Mouse (Mus musculus) liver (tissue): ENCODE measurements around the gene Cnn3.

Experiments
- DNase-seq: peaks from one replicate; pipeline ENCODE4 v3.0.0-alpha.2; 2020; ENCODE audit warnings: mixed read lengths

Cnn3 gene

DNA sequence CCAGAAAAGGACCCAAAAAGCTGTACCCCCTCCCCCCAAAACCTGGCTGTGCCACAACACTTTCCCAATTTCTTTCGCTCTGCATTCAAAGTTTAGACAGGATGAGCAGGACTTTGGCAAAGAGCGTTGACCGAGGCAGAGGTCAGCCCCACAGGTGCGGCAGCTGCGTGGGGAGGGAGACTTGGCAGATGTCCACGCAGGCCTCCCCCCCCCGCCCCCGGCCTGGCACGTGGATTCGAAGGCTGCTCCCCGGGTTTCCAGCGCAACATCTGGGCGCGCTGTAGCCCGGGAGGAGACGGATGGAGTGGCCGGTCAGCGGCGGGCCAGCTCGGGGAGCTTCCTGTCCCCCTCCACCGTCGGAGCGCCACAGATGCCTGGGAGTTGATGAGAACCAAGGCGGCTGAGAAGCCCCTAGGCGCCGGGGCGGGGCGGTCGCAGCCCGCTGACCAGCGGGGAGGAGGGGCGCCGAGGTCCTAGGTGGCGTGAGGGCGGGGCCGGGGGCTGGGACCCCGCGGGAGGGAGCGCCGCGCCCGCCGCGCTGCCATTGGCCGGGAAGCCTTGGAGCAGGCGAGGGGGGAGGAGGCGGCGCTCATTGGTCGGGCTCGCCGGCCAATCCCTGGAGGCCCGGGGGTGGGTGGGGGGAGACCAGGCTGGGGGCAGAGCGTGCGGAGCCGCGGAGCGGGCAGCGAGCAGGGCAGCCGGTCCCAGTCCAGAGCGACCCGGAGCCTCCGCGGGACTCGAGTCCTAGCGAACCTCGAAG is at the start of gene Cnn3:
Cnn3 (plus strand) TSS at position 637 of the 760 bp plus-strand sequence.
- DNase-seq: peak; percentile 93

GRCm38 (mm10) chr3:121378708-121379612 is 47.3 kb upstream of the Cnn3 start:
- peak; percentile 43 for DNase-seq

- no peak for DNase-seq
Observed at GRCm38 (mm10) chr3:121379699-121380098, 46.6 kb upstream of the Cnn3 start.

- DNase-seq: no peak
Observed at GRCm38 (mm10) chr3:121387471-121388009, 38.8 kb upstream of the Cnn3 start.

DNA sequence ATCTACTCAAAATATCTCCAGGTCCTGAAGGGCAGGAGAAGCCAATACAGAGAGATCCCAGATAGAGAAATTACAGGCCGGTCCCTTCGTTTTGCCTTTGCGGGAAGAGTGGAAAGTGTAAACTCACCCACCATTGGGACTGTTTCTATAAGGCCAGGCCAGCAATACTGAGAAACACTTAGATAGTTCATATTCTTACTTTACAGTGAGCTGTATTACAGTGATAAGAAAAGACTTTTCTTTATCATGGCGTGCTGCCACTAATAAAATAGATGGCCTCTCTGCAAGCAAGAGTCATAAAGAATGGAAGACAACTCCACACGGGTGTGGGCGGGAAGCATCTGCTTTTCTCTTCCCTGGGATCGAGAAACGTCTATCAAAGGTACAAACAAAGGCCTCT is 36.9 kb upstream of the Cnn3 start:
- DNase-seq: no peak

DNA sequence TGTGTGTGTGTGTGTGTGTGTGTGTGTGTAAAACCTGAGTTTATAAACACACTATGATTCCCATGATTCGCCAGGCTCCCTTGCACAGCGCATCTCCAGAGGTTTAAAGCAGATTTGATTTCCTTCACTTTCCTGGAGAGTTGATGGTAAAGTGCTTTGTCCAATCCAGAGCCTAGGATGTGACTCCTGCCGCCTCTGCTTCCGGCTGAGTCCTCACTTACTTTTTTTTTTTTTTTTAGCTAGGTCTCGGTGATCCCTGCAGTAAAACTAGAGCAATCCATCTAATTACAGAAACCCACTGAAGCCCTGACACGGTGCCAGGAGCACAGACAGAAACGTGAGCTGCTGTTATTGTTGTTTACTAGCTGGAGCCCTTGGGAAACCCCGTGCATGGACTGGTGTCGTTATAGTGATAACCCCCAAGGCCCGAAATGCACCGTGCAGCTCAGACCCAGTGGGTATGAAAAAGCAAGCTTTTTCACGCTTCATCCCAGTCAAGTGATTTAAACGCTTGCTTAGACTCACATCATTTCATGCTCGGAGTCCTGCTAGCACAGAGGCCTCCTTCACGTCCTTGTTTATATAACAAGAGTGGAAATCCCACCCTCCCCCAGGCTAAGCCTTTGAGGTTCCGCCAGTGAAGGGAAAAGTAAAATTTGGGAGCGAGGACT is 36.3 kb upstream of the Cnn3 start:
- no peak for DNase-seq

DNA sequence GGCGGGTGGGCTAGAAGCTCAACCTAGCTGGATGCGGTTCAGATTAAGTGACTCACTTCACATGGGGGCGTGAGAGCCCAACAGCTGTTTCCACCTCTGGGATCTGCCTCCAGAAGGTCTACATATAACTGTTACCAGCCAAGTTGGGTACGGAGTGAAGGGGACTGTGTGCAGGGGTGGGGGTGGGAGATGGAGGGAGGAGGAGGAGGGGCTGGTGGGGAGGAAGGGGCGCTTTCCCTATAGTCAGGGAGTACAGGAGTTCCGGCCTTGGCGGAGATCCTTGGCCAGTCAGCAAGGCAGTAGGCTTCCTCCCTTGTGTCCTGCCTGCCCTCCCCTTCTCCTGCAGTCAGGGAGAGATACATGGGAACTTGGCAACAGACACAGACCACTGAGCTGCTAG is 35.6 kb upstream of the Cnn3 start:
- peak; percentile 9 for DNase-seq

- no peak for DNase-seq
Observed at GRCm38 (mm10) chr3:121395588-121396295, 30.6 kb upstream of the Cnn3 start.

- DNase-seq: no peak
Observed at GRCm38 (mm10) chr3:121396561-121396960, 29.7 kb upstream of the Cnn3 start.

DNA sequence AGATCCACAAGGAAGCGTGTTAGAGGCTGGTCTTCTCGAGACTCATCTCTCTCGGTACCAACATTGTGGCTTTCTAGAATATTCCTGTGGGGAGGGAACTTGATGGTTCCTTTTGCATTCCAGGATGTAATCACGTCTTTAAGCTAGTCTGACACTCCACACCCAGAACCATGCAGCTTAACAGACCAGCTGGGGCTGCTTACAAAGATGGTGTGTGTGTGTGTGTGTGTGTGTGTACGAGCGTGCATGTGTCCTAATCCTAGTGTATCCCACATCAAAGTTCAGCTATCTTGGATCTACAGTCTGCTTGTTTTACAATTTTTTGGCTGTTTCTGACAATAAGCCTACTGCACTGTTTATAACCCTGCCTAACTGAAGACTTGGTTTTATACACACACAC is 29.3 kb upstream of the Cnn3 start:
- DNase-seq: no peak

DNA sequence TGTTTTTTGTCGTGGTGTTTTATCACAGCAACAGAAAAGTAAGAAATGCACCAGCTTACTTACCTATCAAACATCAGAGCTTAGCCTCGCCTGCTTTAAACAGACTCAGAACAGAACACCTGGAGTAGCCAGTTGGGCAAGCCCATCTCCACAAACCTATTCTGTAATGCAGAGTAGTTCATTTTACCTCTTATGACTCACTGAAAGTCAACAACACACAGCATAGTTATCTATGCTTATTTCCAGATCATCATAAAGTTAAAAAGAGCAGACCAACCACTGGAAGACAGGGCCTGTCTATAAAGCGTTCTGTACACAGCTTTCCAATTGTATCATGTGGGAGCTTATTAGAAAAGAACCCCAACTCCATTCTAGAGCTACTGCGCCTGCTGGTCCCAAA is 24.9 kb upstream of the Cnn3 start:
- no peak for DNase-seq

- no peak for DNase-seq
Observed at GRCm38 (mm10) chr3:121402096-121402495, 24.2 kb upstream of the Cnn3 start.

DNA sequence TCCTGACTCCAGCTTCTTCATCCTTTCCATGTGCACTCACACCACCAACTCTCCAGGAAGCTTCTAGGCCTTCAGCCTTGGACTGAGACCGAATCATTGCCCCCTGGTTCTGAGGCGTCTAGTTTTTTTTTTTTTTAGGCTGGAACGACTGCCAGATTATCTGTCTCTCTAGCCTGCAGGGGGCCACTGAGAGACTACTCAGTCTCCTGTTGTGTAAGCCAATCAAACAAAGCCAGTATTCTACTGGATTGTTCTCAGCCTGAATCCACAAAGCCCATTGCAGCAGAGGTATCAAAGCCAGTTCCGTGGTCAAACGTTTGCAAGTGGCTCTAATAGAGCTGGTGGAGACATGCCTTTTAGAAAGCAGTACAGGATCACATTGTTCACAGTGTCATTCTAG is 22.8 kb upstream of the Cnn3 start:
- no peak for DNase-seq

- DNase-seq: no peak
Observed at GRCm38 (mm10) chr3:121405101-121405500, 21.2 kb upstream of the Cnn3 start.

DNA sequence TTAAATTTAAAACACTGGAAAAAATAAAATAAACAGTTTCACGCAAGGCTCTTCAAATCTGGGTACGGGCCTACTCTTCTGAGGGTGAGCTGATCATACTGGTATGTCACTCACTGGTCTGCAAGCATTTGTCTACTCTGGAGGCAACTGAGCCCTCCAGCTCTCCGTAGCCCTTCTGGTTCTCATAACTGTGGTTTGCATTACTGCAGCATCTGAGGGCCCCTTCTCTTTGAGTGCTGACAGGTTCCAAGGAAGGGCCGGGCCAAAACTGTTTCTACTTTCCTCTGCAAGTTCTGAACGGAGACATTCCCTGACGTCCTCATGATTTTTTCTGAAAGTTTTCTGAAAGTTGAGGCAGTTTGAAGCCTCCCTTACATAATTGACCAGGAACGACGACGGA is 18.9 kb upstream of the Cnn3 start:
- no peak for DNase-seq

DNA sequence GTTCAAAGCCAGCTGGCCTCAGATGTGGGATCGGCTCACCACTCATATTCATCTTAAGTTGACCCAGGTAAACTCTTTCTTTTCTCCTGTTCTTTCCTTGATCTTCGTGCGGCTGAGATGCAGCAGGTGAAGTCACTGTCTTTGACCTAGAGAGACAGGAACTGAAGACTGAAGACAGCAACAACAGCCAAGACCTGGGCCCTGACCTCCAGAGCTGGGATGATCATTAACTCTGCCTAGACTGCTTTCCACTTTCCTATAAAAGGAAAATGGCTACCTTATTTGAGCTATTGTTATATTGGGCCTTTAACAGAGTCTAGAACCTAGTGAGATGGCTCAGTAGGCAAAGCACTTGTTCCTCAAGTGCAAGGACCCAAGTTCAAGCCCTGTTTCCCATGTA is 17.9 kb upstream of the Cnn3 start:
- no peak for DNase-seq

DNA sequence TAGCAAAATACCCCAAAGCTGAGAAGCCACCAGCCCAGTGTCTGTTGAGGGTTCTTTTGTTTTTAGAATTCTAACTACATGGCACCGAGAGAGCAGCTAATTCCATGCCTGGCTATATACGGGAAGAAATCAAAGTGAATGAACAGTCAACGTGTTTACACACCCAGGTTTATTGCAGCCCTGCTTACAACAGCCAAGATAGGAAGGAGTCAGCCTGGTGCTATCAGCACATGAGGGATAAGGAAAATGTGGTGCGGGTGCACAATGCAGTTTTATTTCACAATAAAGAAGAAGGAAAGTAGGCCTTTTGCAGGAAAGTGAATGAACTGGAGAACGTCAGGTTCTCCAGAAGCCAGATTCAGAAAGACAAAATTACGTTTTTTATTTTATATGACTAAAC is 14.8 kb upstream of the Cnn3 start:
- DNase-seq: no peak

DNA sequence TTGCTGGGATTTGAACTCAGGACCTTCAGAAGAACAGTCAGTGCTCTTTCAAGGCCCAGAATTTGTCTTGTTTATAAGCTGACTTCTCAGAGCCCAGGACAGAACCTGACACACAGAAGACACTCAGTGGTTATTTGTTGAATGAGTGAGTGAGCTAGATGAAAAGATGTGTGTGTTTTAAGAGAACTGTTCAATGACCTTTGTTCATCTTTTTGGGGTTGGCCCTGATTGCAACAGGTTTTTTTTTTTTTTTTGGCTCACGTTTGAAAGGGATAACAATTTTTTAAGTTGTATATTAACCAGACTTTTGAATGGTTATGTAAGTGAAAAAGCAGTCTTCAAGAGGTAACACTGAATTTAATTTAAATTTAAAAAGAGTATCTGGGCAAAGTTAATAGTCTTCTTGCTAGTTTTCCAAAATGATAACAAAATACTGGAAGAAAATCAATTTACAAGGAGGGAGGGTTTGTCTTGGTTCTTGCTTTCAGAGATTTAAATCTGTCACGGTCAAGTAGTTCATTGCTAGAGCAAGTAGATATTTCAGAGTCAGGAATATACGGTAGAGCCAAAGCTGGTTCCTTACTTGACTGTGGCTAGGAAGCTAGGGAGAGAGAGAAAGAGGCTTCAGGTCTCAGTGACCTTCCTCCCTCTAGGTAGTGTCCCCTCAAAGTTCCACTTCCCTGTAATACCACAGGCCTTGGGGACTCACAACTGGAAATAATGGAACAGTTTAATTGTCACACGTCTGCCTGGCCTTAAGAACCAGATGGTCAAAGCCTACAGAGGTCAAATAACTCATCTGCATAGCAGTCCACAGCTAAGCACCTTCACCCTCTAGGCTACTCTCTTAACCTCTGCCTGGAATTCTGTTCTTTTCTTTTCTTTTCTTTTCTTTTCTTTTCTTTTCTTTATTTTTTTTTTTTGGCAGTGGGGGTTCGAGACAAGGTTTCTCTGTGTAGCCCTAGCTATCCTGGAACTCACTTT is 9.8 kb upstream of the Cnn3 start:
- DNase-seq: no peak

GRCm38 (mm10) chr3:121417379-121418250 is 8.7 kb upstream of the Cnn3 start:
- DNase-seq: no peak

DNA sequence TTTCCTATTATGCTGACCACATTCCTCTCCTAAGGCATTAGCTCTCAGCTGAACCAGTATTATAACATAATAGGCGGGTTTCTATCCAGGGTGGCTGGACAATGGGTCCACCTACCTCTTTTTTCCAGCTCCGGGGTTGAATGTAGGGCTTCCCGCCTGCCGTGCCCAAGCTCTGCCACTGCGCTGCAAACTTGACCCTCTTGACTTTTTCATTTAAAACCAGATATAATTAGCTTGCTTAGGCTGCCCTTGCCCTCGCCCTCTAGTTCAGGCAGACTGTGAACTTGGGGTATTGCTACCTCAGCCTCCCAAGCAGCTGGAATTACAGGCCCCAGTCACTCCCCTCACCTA is 8.1 kb upstream of the Cnn3 start:
- no peak for DNase-seq
